Mouse (Mus musculus): Measurements from ENCODE around the gene Vmn1r214. TPM values are rescaled to one million over a fixed set of nuclear protein-coding genes. Genes with fewer than 3 reads are reported as not detected.

The Vmn1r214 gene
- not detected in 2 replicates for polyA plus RNA-seq (2015; fragmentation: Nextera tagmentation; extraction: Ambion mirVana)

DNA sequence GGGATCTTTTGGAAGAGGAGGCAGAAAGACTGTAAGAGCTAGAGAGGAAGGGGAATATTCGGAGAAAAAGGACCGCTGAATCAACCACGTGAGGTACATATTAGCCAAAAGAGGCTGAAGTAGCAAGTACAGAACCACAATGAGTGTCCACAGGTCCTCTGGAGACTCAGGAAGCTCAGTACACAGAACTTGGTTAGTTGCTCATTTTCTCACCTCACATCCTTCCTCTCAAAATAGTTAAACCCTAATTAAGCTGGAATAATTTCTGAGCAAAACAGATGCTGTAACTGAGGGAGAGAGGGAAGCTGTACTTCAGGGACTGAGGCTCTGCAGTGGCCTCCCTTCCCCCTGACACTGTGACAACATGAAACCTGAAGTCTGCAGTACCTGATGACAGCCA is at the start of gene Vmn1r214:
Vmn1r214 (plus strand) TSS at position 301 of the 400 bp plus-strand sequence.
- no peak for DNase-seq (ENCODE audit: low spot score)

DNA sequence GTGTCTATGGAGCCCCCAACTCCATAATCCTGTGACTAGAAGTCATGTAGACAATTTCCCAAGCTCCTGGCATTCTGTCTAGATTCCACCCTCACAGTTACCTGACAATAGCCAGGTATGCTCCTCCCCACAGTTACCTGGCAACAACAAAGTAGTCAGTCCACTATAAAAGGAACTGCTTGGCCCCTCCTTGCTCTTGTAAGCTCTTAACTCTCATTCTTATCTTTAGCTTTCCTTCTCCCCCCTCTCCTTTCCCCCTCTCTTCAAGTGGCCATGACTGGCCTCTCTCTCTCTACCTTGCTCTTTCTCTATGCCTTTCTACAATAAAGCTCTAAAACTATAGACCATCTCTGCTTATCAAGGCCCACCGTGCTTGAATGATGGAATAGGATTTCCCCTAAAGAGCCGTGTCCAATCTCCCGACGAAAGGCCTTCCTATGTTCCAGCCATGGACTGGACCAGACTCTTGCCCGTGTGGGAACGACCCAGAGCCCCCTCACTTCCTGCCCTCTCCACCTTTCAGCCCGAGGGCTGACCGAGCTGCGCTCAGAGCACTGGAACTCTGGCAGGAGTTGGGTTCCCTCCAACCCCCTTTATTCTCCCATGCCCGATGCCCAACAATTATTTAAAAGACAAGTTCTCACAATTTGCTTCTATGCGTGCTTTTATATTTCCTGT is 39.9 kb upstream of the Vmn1r214 start:
- no peak for DNase-seq (ENCODE audit: low spot score)

DNA sequence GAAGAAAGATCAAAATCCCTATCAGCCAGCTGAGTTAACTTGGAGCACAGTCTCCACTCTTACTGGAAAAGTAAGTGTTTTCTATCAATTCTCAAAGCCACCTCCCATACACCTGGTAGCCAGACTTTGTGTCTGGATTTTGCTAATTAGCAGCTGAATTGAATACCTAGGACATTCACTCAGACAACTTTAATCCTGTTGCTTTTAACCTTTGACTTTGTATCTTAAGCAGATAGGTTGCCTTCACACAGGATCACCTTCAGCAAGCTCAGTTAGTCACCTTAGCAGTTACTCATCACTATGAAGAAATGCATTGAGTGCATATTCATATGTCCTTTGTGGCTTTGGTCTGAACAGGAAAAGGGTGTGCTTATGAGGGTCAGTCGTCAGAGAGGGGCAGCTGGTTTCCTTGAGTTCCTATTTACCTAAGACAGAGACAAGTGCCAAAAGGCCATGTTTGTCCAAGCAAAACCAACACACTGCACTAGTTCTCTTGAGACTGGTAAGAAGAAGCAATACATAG is 38.0 kb upstream of the Vmn1r214 start:
- no peak for DNase-seq (ENCODE audit: low spot score)

DNA sequence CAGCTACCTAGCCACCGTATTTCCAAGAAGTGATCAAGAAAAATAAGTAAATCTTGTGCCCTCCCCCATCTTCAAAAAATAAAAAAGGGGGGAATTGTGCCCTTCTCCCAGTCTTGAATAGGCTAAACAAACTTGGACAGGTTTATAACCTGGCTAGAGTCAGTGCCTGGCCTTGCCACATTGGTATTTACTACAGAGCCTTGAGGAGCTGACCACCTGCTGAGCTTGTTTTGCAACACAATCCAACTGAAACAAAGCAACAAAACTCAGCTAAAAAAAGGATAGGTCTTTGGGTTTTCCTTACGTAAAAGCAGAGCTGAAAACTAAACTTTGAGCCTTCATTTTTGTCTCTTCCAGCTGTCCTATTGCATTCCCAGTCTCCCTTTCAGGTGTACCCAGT is 37.5 kb upstream of the Vmn1r214 start:
- no peak for DNase-seq (ENCODE audit: low spot score)

DNA sequence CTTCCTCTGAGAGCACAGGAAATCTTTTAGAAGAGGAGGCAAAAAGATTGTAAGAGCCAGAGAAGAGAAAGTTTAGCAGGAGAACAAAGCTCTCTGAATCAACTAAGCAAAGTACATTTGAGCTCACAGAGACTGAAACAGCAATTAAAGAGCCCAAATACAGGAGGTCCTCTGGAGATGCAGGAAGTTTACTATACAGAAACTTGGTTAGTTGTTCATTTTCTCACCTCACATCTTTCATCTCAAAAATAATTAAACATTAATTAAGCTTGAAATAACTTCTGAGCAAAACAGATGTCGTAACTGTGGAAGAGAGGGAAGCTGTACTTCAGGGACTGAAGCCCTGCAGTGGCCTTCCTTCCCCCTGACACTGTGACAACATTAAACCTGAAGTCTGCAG is 22.9 kb upstream of the Vmn1r214 start, which contains the start of gene Vmn1r213:
Vmn1r213 (plus strand) TSS at position 301 of the 400 bp plus-strand sequence.
- no peak for DNase-seq (ENCODE audit: low spot score)

DNA sequence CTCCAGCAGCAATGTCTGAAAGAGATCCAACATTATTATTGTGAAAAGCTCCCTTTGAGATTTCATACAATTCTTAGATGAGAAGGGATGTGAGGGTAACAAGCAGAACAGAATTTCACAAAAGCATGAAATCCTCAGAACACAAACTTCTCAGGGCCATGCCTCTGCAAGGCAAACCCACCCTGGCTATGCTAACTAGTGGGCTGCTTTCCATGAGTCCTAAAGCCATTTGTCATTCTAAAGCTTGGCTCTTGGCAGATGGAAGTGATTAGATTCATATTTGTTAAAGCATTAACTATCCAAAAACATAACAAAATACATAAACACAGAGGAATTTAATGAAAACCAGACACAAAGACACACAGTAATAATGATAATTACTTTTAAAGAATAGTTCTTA is 12.1 kb upstream of the Vmn1r214 start:
- no peak for DNase-seq (ENCODE audit: low spot score)

DNA sequence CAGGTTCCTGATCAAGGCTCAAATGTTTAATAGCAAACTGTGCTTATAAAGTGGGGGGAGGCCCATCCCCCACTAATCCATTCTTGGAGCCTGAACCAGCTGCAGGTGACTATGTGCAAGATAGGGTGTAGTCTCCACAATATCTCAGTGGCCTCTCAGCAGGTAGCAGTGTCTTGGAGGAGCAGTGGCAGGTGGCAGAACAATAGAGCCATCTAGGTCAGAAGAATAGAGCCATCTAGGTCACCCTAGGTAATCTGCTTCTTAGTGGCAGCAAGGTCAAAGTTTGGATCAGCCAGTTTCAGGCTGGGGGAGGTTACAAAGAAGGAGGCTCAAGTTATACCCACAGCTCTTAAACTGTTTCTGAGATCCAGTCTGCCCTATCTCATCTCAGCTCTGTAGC is 5.4 kb upstream of the Vmn1r214 start:
- DNase-seq (ENCODE audit: low spot score): no peak

DNA sequence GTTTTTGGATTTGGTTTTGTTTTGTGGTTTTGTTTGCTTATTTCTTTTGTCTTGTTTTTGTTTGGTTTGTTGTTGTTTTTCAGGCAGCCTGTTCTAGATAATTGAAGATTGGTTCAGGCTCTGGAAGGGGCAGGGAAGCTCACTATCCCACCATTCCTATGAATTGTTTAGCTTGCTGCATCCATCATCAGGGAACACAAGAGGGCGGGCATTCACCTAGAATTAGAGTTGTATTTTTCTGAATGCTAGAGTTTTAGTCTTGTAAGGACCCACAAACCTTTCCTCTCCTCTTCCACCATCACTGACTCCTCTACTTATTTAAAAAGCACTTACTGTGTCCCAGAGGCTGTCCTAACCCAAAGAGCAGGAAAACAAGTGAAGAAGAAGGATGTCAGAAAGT is 27.6 kb downstream of the Vmn1r214 start:
- DNase-seq (ENCODE audit: low spot score): no peak

DNA sequence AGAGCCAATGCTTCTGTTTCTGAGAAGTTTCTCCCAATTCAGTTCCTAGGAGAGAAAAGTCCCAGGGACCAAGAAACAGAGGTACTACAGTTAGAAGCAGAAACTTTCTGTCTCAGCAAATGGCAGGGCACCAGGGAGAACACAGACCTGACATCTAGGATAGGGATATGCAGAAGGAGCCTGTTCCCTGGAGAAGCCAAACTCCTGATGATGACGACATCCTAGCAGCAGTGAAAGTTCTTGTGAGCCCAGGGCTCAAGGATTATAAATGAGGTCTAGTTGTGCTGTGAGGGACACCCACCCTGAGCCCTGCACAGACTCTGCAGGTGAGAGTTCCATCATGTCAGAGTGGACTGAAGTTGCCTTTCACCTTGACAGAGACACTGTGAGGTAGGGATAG is 37.5 kb downstream of the Vmn1r214 start, which contains the start of gene Vmn1r215:
Vmn1r215 (plus strand) TSS at position 301 of the 400 bp plus-strand sequence.
- no peak for DNase-seq (ENCODE audit: low spot score)

DNA sequence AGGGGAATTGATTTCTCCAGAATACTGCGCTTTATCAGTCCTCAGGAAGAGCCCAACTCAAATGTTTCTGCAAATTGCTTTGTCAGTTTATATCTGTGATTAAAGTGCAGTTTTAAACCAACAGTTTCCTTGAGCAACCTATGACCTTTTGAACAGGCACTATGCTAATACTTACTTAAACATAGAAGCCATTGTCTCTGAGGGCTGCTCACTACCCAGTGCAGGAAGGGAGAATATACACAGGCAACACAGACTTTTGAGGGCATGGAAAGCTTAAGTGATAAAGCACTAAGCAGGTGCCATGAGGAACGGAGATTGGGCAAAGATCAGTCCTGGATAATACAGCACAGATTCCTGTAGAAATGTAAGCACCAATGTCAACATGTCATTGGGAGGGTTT is 39.1 kb downstream of the Vmn1r214 start:
- no peak for DNase-seq (ENCODE audit: low spot score)

Other genes with a start within 250 kb of the Vmn1r214 start
- gene Vmn1r209, start 220.7 kb upstream of the Vmn1r214 start, polyA plus RNA-seq (2015; fragmentation: Nextera tagmentation; extraction: Ambion mirVana): not detected in 2 replicates
- not detected in 2 replicates for gene Vmn1r210, start 199.1 kb upstream of the Vmn1r214 start, polyA plus RNA-seq (2015; fragmentation: Nextera tagmentation; extraction: Ambion mirVana)
- not detected in 2 replicates for gene Vmn1r211, start 172.9 kb upstream of the Vmn1r214 start, polyA plus RNA-seq (2015; fragmentation: Nextera tagmentation; extraction: Ambion mirVana)
- gene Vmn1r212, start 146.2 kb upstream of the Vmn1r214 start, polyA plus RNA-seq (2015; fragmentation: Nextera tagmentation; extraction: Ambion mirVana): not detected in 2 replicates
- gene Vmn1r213, start 22.8 kb upstream of the Vmn1r214 start, polyA plus RNA-seq (2015; fragmentation: Nextera tagmentation; extraction: Ambion mirVana): not detected in 2 replicates
- gene Vmn1r215, start 37.6 kb downstream of the Vmn1r214 start, polyA plus RNA-seq (2015; fragmentation: Nextera tagmentation; extraction: Ambion mirVana): not detected in 2 replicates
- gene Vmn1r217, start 87.8 kb downstream of the Vmn1r214 start, polyA plus RNA-seq (2015; fragmentation: Nextera tagmentation; extraction: Ambion mirVana): not detected in 2 replicates
- gene Vmn1r218, start 102.7 kb downstream of the Vmn1r214 start, polyA plus RNA-seq (2015; fragmentation: Nextera tagmentation; extraction: Ambion mirVana): not detected in 2 replicates
- not detected in 2 replicates for gene Vmn1r219, start 128.9 kb downstream of the Vmn1r214 start, polyA plus RNA-seq (2015; fragmentation: Nextera tagmentation; extraction: Ambion mirVana)
- not detected in 2 replicates for gene Vmn1r220, start 157.6 kb downstream of the Vmn1r214 start, polyA plus RNA-seq (2015; fragmentation: Nextera tagmentation; extraction: Ambion mirVana)
- gene Vmn1r221, start 183.7 kb downstream of the Vmn1r214 start, polyA plus RNA-seq (2015; fragmentation: Nextera tagmentation; extraction: Ambion mirVana): not detected in 2 replicates
- gene Vmn1r222, start 205.5 kb downstream of the Vmn1r214 start, polyA plus RNA-seq (2015; fragmentation: Nextera tagmentation; extraction: Ambion mirVana): not detected in 2 replicates
- not detected in 2 replicates for gene Vmn1r223, start 216.7 kb downstream of the Vmn1r214 start, polyA plus RNA-seq (2015; fragmentation: Nextera tagmentation; extraction: Ambion mirVana)

All from thymus, postnatal 0 days (tissue).